Mouse (Mus musculus) common myeloid progenitor, adult 5-6 weeks (primary cell): Measurements from ENCODE around the gene L3mbtl1. TPM values are rescaled to one million over a fixed set of nuclear protein-coding genes. Genes with fewer than 3 reads are reported as not detected.

ENCODE experiments used
- ATAC-seq: replicated peaks from 2 replicates; pipeline ENCODE4 v1.8.0; 2016; ENCODE audit warnings: low read depth, mild to moderate bottlenecking, moderate TSS enrichment, inconsistent platforms; ENCODE audit not compliant: poor library complexity, severe bottlenecking
- total RNA-seq: library from RNA; stranded (forward); fragments of 200-1000, 187-1606 nt; gene quantifications from 2 replicates; pipeline ENCODE4 v1.2.3, GENCODE M21; 2017

The L3mbtl1 gene
- total RNA-seq, 1 experiment from 2014 or later: not detected

- ATAC-seq: 0 out of 2 replicates have a peak, but pooled peaks have one; percentile 22
These were observed 45.0 kb downstream of the L3mbtl1 start for GRCm38 (mm10) chr2:162988235-162988634.

DNA sequence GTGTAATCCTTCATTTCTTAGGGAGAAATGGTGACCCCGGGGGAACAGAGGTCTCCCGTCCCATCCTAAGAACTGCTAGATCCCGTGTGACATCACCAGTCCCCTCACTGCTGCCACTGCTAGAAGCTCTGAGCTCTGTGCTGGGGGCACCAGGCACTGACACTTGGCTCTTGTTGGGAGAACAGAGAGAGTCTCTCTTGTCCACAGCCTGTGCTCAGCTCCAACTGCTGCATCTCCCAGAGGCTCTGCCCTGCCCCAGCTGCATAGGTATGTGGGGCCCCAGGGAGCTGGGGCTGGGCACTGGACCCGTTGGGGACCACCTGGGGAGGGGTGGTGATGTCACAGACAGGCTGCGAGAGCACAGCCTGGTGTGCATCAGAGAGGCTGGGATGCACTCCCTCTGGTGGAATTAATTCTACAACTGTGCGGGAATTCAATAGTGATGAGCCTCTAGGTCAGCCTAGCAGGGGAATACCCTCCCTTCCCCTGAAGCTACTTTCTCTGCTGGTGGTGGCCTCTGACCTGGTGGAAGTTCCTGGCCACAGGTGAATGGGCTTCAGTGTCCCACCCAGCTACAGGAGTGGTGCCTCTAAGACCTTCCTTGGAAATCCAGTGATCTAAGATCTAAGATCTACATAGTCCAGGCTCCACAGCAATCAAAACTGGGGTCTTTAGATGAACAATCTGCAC, 48.3 kb downstream of the L3mbtl1 start:
- no peak; the same call in 1 of the 2 replicates for ATAC-seq

- no peak for ATAC-seq
These were observed 48.8 kb downstream of the L3mbtl1 start for GRCm38 (mm10) chr2:162992084-162992437.

GRCm38 (mm10) chr2:162993881-162994616, 50.8 kb downstream of the L3mbtl1 start:
- ATAC-seq: no peak

GRCm38 (mm10) chr2:162998528-162999230, 55.4 kb downstream of the L3mbtl1 start:
- ATAC-seq: peak; percentile 84

- peak; percentile 55; the same call in 1 of the 2 replicates for ATAC-seq
These were observed 56.5 kb downstream of the L3mbtl1 start for GRCm38 (mm10) chr2:162999744-163000143.

DNA sequence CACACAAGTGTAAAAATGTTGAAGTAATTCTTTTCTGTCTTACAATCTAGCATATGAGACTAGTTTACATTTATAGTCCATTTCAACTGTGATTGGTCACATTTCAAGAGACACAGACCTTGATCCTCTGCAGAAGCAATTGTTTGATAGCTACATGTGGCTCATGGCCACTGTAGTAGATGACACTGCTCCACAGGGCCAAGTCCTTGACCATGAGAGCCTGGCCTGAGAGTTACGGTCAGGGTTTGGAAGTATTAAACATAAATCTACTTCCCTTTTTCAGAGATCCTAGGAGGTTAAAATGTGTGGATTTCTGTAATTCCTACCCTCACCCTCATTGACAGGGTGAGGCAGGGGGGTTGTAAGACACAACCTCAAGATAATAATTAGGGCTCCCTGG, 57.8 kb downstream of the L3mbtl1 start:
- ATAC-seq: no peak

GRCm38 (mm10) chr2:163007299-163007698, 64.0 kb downstream of the L3mbtl1 start:
- ATAC-seq: no peak

DNA sequence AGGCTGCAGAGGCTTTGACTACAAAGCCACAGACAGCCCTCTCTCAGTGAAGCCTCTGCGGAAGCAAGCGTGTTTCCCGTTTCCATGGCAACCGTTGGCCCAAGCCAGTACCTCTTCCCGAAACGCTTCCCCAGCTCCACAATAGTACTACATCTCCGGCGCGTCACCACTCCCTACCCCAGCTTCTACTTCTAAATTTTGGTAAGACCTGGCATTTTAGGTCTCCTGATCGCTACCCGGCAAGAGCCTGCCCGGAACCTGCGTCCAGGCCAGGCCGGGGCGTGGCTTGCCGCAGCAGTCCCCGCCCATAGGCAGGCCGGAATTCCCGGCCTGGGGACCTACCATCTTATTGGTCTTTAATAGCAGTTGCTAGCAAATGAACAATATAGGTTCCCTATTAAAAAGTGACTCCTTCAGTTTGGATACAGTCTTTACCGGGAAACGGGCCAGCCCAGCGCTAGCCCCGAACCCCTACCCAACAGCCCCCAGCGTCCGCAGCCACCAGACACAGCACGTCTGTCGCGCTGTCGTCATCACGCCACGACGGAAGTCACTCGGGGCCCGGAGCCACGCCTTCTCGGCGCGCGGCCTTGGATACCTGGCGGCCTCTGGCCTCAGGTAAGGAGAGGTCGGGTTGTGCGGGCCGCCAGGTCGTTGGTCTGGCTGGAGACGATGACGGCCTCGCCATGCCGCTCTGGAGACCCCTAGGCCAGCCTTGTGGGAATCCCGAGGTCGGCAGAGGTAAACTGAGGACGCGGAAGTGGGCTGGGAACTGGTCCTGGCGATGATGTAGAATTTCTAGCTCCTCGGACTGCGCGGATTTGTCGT, 73.9 kb downstream of the L3mbtl1 start, which contains the start of gene Ift52:
TSS of gene Ift52 (plus strand) at position 439 of the 828 bp plus-strand sequence.
- ATAC-seq: peak; percentile 95

Other genes starting within 250 kb of the L3mbtl1 start
- 264 and 289 TPM in 2 replicates for gene Srsf6, start 11.9 kb upstream of the L3mbtl1 start, total RNA-seq
- 1.1 TPM in 1 of 2 replicates, not detected in the other for gene Sgk2, start 43.9 kb downstream of the L3mbtl1 start, total RNA-seq
- 24.3 and 29.8 TPM in 2 replicates for gene Ift52, start 73.9 kb downstream of the L3mbtl1 start, total RNA-seq
- 18.8 and 25.9 TPM in 2 replicates for gene Mybl2, start 111.2 kb downstream of the L3mbtl1 start, total RNA-seq
- gene Gtsf1l, start 144.4 kb downstream of the L3mbtl1 start, total RNA-seq: not detected in 2 replicates